10 mouse cellular contexts compared by ENCODE assay signal in the genomic region with DNA sequence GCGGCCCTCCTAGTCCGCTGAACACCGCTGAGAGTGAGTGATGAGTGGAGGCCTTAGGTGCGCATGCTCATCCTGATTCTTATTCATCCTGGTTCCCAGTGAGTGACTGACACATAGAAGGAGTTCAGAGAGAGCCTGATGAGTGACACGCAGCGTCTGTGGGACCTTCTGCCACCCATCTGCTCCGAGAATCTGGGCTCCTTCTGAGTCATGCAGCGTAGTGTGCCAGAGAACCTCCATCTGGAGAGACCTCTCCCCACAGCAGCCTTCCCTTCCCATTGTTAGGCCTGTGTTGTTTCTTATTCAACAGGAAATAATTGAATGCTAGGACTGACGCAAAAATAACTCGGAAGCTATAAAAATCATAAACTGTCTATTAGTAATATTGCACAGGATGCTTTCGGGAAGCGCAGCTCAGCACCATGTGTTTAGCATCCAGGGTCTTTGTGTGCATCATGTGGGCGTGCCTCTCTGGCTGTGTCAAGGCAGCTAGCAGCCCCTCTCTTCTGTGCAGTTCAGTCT.
A peak's percentile ranks its signal among the peaks of the same experiment; 100 is the strongest.
DNase-seq lines count a peak whose midpoint lies in the region; ATAC-seq and TF ChIP-seq lines count a peak whose summit lies in the region.
"Had no signal": no experiment of that assay in that cellular context is flagged by ENCODE, and none has a peak within 500 bp of the region (broad histone marks: within the 10 kb centered on the region; RNA-seq: fewer than 3 reads in every experiment).

No protein-coding gene starts in this region.

- no peak for TF ChIP-seq POLR2A in thymus, adult 2 months (IDR thresholded peaks at IDR 0.05; ENCODE audit: control insufficient read depth, extremely low read depth, insufficient read depth, low read length, poor library complexity)

- peak; percentile 68 for DNase-seq in midbrain, postnatal 0 days (ENCODE audit: low spot score)
- DNase-seq in frontal cortex, postnatal 36 days (ENCODE audit: low spot score in 2 of 2), result peak; percentile 51 to 68
- peak; percentile 34 to 63 for DNase-seq in left cerebral cortex, postnatal 10 days (ENCODE audit: extremely low spot score in 1 of 2, low spot score in 2 of 2)
- DNase-seq in thymus, postnatal 4 days, result no peak
- DNase-seq in spleen, postnatal 36 days (ENCODE audit: low spot score in 2 of 2), result no peak
- DNase-seq in thymus, adult 2 months, result no peak
- DNase-seq in spleen, postnatal 4 days (ENCODE audit: low spot score in 2 of 2), result no peak

- H3K27ac ChIP-seq in midbrain, postnatal 0 days (ENCODE audit: low read depth, low read length), result no peak overlapping the region
- H3K27ac ChIP-seq in midbrain, embryonic 13.5 days, result no peak overlapping the region
- H3K27ac ChIP-seq in thymus, adult 2 months (ENCODE audit: control insufficient read depth, insufficient read depth, low read length), result no peak overlapping the region
- H3K27ac ChIP-seq: neural tube, embryonic 13.5 days had no signal

- intact Hi-C loops in left cerebral cortex, postnatal 10 days (cut with DNase I), result no loop called here

- no peak for TF ChIP-seq CTCF in midbrain, postnatal 0 days (IDR thresholded peaks at IDR 0.05)
- TF ChIP-seq CTCF in thymus, adult 2 months (IDR thresholded peaks at IDR 0.05; ENCODE audit: borderline replicate concordance, control insufficient read depth, extremely low read depth, insufficient read depth, low read length, poor library complexity), result no peak

- H3K4me3 ChIP-seq in midbrain, postnatal 0 days (ENCODE audit: low read depth, low read length), result no peak overlapping the region
- H3K4me3 ChIP-seq in midbrain, embryonic 13.5 days (replicated peaks), result no peak overlapping the region
- H3K4me3 ChIP-seq in thymus, adult 2 months (ENCODE audit: control insufficient read depth, insufficient read depth, low read length), result no peak overlapping the region
- H3K4me3 ChIP-seq: neural tube, embryonic 13.5 days had no signal

- no peak overlapping the region for H3K4me2 ChIP-seq in midbrain, postnatal 0 days (ENCODE audit: low read depth, low read length, poor library complexity, severe bottlenecking)
- H3K4me2 ChIP-seq in midbrain, embryonic 13.5 days (replicated peaks), result no peak overlapping the region
- H3K4me2 ChIP-seq: neural tube, embryonic 13.5 days had no signal

- H3K9ac ChIP-seq in midbrain, postnatal 0 days (replicated peaks; ENCODE audit: low read length, poor library complexity, severe bottlenecking), result no peak overlapping the region
- H3K9ac ChIP-seq in midbrain, embryonic 13.5 days (replicated peaks), result no peak overlapping the region
- H3K9ac ChIP-seq: neural tube, embryonic 13.5 days had no signal

- no peaks in the 10 kb centered on the region for H3K9me3 ChIP-seq in midbrain, postnatal 0 days (ENCODE audit: low read length)
- no peaks in the 10 kb centered on the region for H3K9me3 ChIP-seq in midbrain, embryonic 13.5 days
- H3K9me3 ChIP-seq: neural tube, embryonic 13.5 days had no signal

- H3K4me1 ChIP-seq in midbrain, postnatal 0 days (ENCODE audit: insufficient read depth, low read length), result no peaks in the 10 kb centered on the region
- no peaks in the 10 kb centered on the region for H3K4me1 ChIP-seq in midbrain, embryonic 13.5 days (replicated peaks)
- no peaks in the 10 kb centered on the region for H3K4me1 ChIP-seq in thymus, adult 2 months (replicated peaks; ENCODE audit: control insufficient read depth, insufficient read depth, low read length)
- H3K4me1 ChIP-seq: neural tube, embryonic 13.5 days had no signal

- peak; percentile 54; the same call in 1 of the 2 replicates for ATAC-seq in midbrain, postnatal 0 days (ENCODE audit: low FRiP score)
- ATAC-seq in midbrain, embryonic 13.5 days, result no peak; the same call in 1 of the 2 replicates
- ATAC-seq: Patski had no signal

- H3K27me3 ChIP-seq in midbrain, postnatal 0 days (ENCODE audit: insufficient read depth, low read length), result no peaks in the 10 kb centered on the region
- no peaks in the 10 kb centered on the region for H3K27me3 ChIP-seq in midbrain, embryonic 13.5 days
- no peaks in the 10 kb centered on the region for H3K27me3 ChIP-seq in thymus, adult 2 months (ENCODE audit: control insufficient read depth, insufficient read depth, low read length)
- H3K27me3 ChIP-seq: neural tube, embryonic 13.5 days; Patski had no signal

- no peaks in the 10 kb centered on the region for H3K36me3 ChIP-seq in midbrain, postnatal 0 days (ENCODE audit: insufficient read depth, low read length)
- no peaks in the 10 kb centered on the region for H3K36me3 ChIP-seq in midbrain, embryonic 13.5 days
- H3K36me3 ChIP-seq in thymus, adult 2 months (ENCODE audit: control insufficient read depth, insufficient read depth, low read length), result no peaks in the 10 kb centered on the region
- H3K36me3 ChIP-seq: neural tube, embryonic 13.5 days had no signal

- 86% methylated on average over 13 of the region's 13 CpGs for WGBS in midbrain, postnatal 0 days
- WGBS in midbrain, embryonic 13.5 days, result 89% methylated on average over 13 of the region's 13 CpGs
- 95% methylated on average over 13 of the region's 13 CpGs for WGBS in thymus, adult 2 months

Comparison
In these comparisons a context has a peak if more than half of its experiments do, and no peak if none do; other contexts are left out.
1. DNase-seq: peak in midbrain, postnatal 0 days (single experiment), frontal cortex, postnatal 36 days (2 of 2) and left cerebral cortex, postnatal 10 days (2 of 2); none in thymus, postnatal 4 days (single experiment), spleen, postnatal 36 days (0 of 2), thymus, adult 2 months (single experiment) and spleen, postnatal 4 days (0 of 2).